ENCODE assay signal across 8 mouse cellular contexts in genomic region chr6:51525001-51525400, GRCm38 (mm10). TPM values are rescaled to one million over a fixed set of nuclear protein-coding genes. Genes with fewer than 3 reads are reported as not detected.
DNase-seq lines count a peak whose midpoint lies in the region; ATAC-seq lines count a peak whose summit lies in the region.

No protein-coding gene starts in this region.

- 61% methylated on average over 5 of the region's 5 CpGs for WGBS in forebrain, embryonic 10.5 days
- 47% methylated on average over 5 of the region's 5 CpGs for WGBS in limb, embryonic 13.5 days

- no peaks in the 10 kb centered on the region for H3K36me3 ChIP-seq in forebrain, embryonic 10.5 days (replicated peaks)
- no peaks in the 10 kb centered on the region for H3K36me3 ChIP-seq in limb, embryonic 13.5 days

- peak overlapping the region; percentile 90; the same call in 1 of the 2 replicates for H3K27ac ChIP-seq in forebrain, embryonic 10.5 days
- no peak overlapping the region for H3K27ac ChIP-seq in limb, embryonic 13.5 days

- no peaks in the 10 kb centered on the region for H3K27me3 ChIP-seq in forebrain, embryonic 10.5 days (ENCODE audit: poor library complexity, severe bottlenecking)
- no peaks in the 10 kb centered on the region for H3K27me3 ChIP-seq in limb, embryonic 13.5 days

- 0 out of 2 replicates have a peak overlapping the region, but pooled peaks have one; percentile 75 for H3K9ac ChIP-seq in limb, embryonic 13.5 days

- H3K4me1 ChIP-seq in forebrain, embryonic 10.5 days, result peaks cover 34% of the 10 kb centered on the region
- peaks cover 6% of the 10 kb centered on the region for H3K4me1 ChIP-seq in limb, embryonic 13.5 days

- peak; percentile 26 to 35 for DNase-seq in right cerebral cortex, postnatal 10 days (ENCODE audit: low spot score in 2 of 2)
- DNase-seq in right cerebral cortex, adult 18-20 months, result no peak
- no peak for DNase-seq in forebrain, embryonic 10.5 days (ENCODE audit: extremely low spot score, low spot score)
- no peak for DNase-seq in urinary bladder, postnatal 4 days (ENCODE audit: low spot score in 2 of 2)
- DNase-seq in thymus, postnatal 36 days, result no peak
- no peak for DNase-seq in cerebellum, adult 11 months

- H3K4me2 ChIP-seq in limb, embryonic 13.5 days (replicated peaks), result peak overlapping the region; percentile 83

- H3K4me3 ChIP-seq in forebrain, embryonic 10.5 days, result peak overlapping the region; percentile 73
- peak overlapping the region; percentile 71 for H3K4me3 ChIP-seq in limb, embryonic 13.5 days

- ATAC-seq in limb, embryonic 13.5 days (ENCODE audit: low FRiP score, low read depth), result no peak
- peak; percentile 18; the same call in 1 of the 2 replicates for ATAC-seq in neutrophil, adult 5-6 weeks (ENCODE audit: extremely low read depth, insufficient number of reproducible peaks, low FRiP score, poor library complexity, severe bottlenecking)

- no peaks in the 10 kb centered on the region for H3K9me3 ChIP-seq in forebrain, embryonic 10.5 days
- no peaks in the 10 kb centered on the region for H3K9me3 ChIP-seq in limb, embryonic 13.5 days

RNA-seq across cellular contexts. Expression of gene Snx10, which starts 1.3 kb away (rescaled TPM):
- 32.7 and 34.2 TPM in 2 replicates for polyA plus RNA-seq in forebrain, embryonic 10.5 days (2016; fragmentation: Nextera tagmentation; extraction: Ambion mirVana)
- 13.3 and 15.4 TPM in 2 replicates for polyA plus RNA-seq in limb, embryonic 13.5 days (2015; fragmentation: Nextera tagmentation; extraction: Ambion mirVana)
- 46.5 and 49.2 TPM in 2 replicates for total RNA-seq in neutrophil, adult 5-6 weeks (2017)

RNA-seq across cellular contexts. Expression of gene Cbx3, which starts 54.8 kb away (rescaled TPM):
- polyA plus RNA-seq in forebrain, embryonic 10.5 days (2016; fragmentation: Nextera tagmentation; extraction: Ambion mirVana), result 627 and 704 TPM in 2 replicates
- 532 and 550 TPM in 2 replicates for polyA plus RNA-seq in limb, embryonic 13.5 days (2015; fragmentation: Nextera tagmentation; extraction: Ambion mirVana)
- total RNA-seq in neutrophil, adult 5-6 weeks (2017), result 120 and 135 TPM in 2 replicates

RNA-seq across cellular contexts. Expression of gene Hnrnpa2b1, which starts 55.3 kb away (rescaled TPM):
- polyA plus RNA-seq in forebrain, embryonic 10.5 days (2016; fragmentation: Nextera tagmentation; extraction: Ambion mirVana), result 2,609 and 2,780 TPM in 2 replicates
- polyA plus RNA-seq in limb, embryonic 13.5 days (2015; fragmentation: Nextera tagmentation; extraction: Ambion mirVana), result 2,108 and 2,149 TPM in 2 replicates
- total RNA-seq in neutrophil, adult 5-6 weeks (2017), result 1,724 and 1,899 TPM in 2 replicates

Comparison
In these comparisons a context has a peak if more than half of its experiments do, and no peak if none do; other contexts are left out.
1. DNase-seq: peak in right cerebral cortex, postnatal 10 days (2 of 2); none in right cerebral cortex, adult 18-20 months (single experiment), forebrain, embryonic 10.5 days (single experiment), urinary bladder, postnatal 4 days (0 of 2), thymus, postnatal 36 days (0 of 2) and cerebellum, adult 11 months (single experiment).